Mouse (Mus musculus) myocyte (in vitro differentiated cells): ENCODE data around the gene Sec23b. TPM values are rescaled to one million over a fixed set of nuclear protein-coding genes. Genes with fewer than 3 reads are reported as not detected.
A peak's percentile ranks its signal among the peaks of the same experiment; 100 is the strongest.

Experiments
- H3K27me3 ChIP-seq: one replicate; pipeline ENCODE4 v1.6.1; 2011; ENCODE audit not compliant: control insufficient read depth, insufficient read depth, insufficient read length
- H3K36me3 ChIP-seq: one replicate; pipeline ENCODE4 v1.6.1; 2011; ENCODE audit not compliant: control insufficient read depth, insufficient read depth
- H3K4me2 ChIP-seq: one replicate; pipeline ENCODE4 v1.6.1; 2011; ENCODE audit warnings: low read depth, control low read depth
- H3K4me3 ChIP-seq: one replicate; pipeline ENCODE4 v1.5.1; 2011; ENCODE audit warnings: mild to moderate bottlenecking, control low read depth, moderate library complexity
- H3K79me2 ChIP-seq: one replicate; pipeline ENCODE4 v1.6.1; 2011; ENCODE audit not compliant: control insufficient read depth, insufficient read depth
- H3ac ChIP-seq: one replicate; pipeline ENCODE4 v1.6.1; 2011; ENCODE audit not compliant: control insufficient read depth, insufficient read length
- CEBPB ChIP-seq: IDR thresholded peaks from 2 replicates; pipeline ENCODE4 v1.6.1; 2011; ENCODE audit warnings: mild to moderate bottlenecking, moderate library complexity; ENCODE audit not compliant: poor library complexity, insufficient read depth, severe bottlenecking
- E2F4 ChIP-seq: IDR thresholded peaks from one replicate; pipeline ENCODE4 v1.6.1; 2011; ENCODE audit warnings: mild to moderate bottlenecking, control low read depth, moderate library complexity; ENCODE audit not compliant: insufficient read depth
- MAX ChIP-seq: IDR thresholded peaks from one replicate; pipeline ENCODE4 v1.6.1; 2011; ENCODE audit warnings: low read depth, mild to moderate bottlenecking, control low read depth
- MYOD1 ChIP-seq, 3 experiments: IDR thresholded peaks; one replicate each; pipeline ENCODE4 v1.6.1; 2011; ENCODE audit warnings: control low read depth in 2 of 3, low read depth in 2 of 3, mild to moderate bottlenecking in 2 of 3, moderate library complexity in 1 of 3; ENCODE audit not compliant: insufficient read length in 2 of 3, control insufficient read depth in 1 of 3
- MYOG ChIP-seq, 3 experiments: IDR thresholded peaks; one replicate each; pipeline ENCODE4 v1.6.1; 2011; ENCODE audit warnings: control low read depth in 2 of 3, low read depth in 2 of 3, mild to moderate bottlenecking in 2 of 3; ENCODE audit not compliant: insufficient read length in 2 of 3, control insufficient read depth in 1 of 3, insufficient read depth in 1 of 3
- POLR2A ChIP-seq: IDR thresholded peaks from one replicate; pipeline ENCODE4 v1.6.1; 2011; ENCODE audit warnings: low read depth, mild to moderate bottlenecking, control low read depth, moderate library complexity; ENCODE audit not compliant: insufficient read length
- POLR2AphosphoS2 ChIP-seq: IDR thresholded peaks from one replicate; pipeline ENCODE4 v1.6.1; 2011; ENCODE audit warnings: low read depth, control low read depth; ENCODE audit not compliant: insufficient read length
- REST ChIP-seq: IDR thresholded peaks from one replicate; pipeline ENCODE4 v1.6.1; 2011; ENCODE audit warnings: mild to moderate bottlenecking, control low read depth, moderate library complexity; ENCODE audit not compliant: insufficient read depth, insufficient read length
- SRF ChIP-seq: IDR thresholded peaks from one replicate; pipeline ENCODE4 v1.6.1; 2011; ENCODE audit warnings: low read depth; ENCODE audit not compliant: control insufficient read depth, insufficient read length
- TCF12 ChIP-seq: IDR thresholded peaks from one replicate; pipeline ENCODE4 v1.6.1; 2011; ENCODE audit warnings: mild to moderate bottlenecking, control low read depth; ENCODE audit not compliant: poor library complexity, insufficient read depth, severe bottlenecking
- TCF3 ChIP-seq: IDR thresholded peaks from one replicate; pipeline ENCODE4 v1.6.1; 2011; ENCODE audit warnings: low read depth, control low read depth; ENCODE audit not compliant: insufficient read length
- USF1 ChIP-seq: IDR thresholded peaks from one replicate; pipeline ENCODE4 v1.6.1; 2011; ENCODE audit warnings: low read depth, mild to moderate bottlenecking, control low read depth, moderate library complexity
- polyA plus RNA-seq: library from polyadenylated mRNA; unstranded; fragments of >200 nt; fragmentation: generic; extraction: Trizol; gene quantifications from one replicate; pipeline ENCODE4 v1.2.1, GENCODE M21; 2012; ENCODE audit warnings: missing spikeins

Sec23b gene
- polyA plus RNA-seq, 1 experiment, result 41.5 TPM

GRCm38 (mm10) chr2:144544630-144545029, 11.4 kb upstream of the Sec23b start:
- Histone ChIP-seq H3K27me3 (no peaks in the 10 kb centered on the region), H3ac (no peak overlapping the region), H3K4me2 (no peak overlapping the region), H3K4me3 (no peak overlapping the region), H3K79me2 (no peaks in the 10 kb centered on the region), H3K36me3 (peaks cover 22% of the 10 kb centered on the region)
- TF ChIP-seq TCF3 (no peak), SRF (no peak), TCF12 (no peak), CEBPB (no peak), MYOD1 (IDR thresholded peaks at IDR 0.05; ENCODE audit: control insufficient read depth in 1 of 3, insufficient read length in 2 of 3, low read depth in 2 of 3) (no peak), POLR2AphosphoS2 (no peak), REST (no peak), USF1 (no peak), MAX (no peak), POLR2A (no peak), E2F4 (no peak)

GRCm38 (mm10) chr2:144545061-144545460, 11.0 kb upstream of the Sec23b start:
- no peaks in the 10 kb centered on the region for H3K27me3 ChIP-seq
- H3K36me3 ChIP-seq, result peaks cover 20% of the 10 kb centered on the region
- H3ac ChIP-seq, result no peak overlapping the region
- H3K4me3 ChIP-seq, result no peak overlapping the region
- no peaks in the 10 kb centered on the region for H3K79me2 ChIP-seq
- H3K4me2 ChIP-seq, result no peak overlapping the region
- no peak for TF ChIP-seq MAX
- no peak for TF ChIP-seq SRF
- TF ChIP-seq TCF3, result no peak
- TF ChIP-seq REST, result no peak
- TF ChIP-seq E2F4, result no peak
- no peak for TF ChIP-seq POLR2AphosphoS2
- no peak for TF ChIP-seq TCF12
- no peak for TF ChIP-seq CEBPB
- no peak for TF ChIP-seq MYOD1 (IDR thresholded peaks at IDR 0.05; ENCODE audit: control insufficient read depth in 1 of 3, insufficient read length in 2 of 3, low read depth in 2 of 3)
- no peak for TF ChIP-seq POLR2A
- no peak for TF ChIP-seq MYOG (IDR thresholded peaks at IDR 0.05; ENCODE audit: control insufficient read depth in 1 of 3, insufficient read depth in 1 of 3, insufficient read length in 2 of 3, low read depth in 2 of 3)
- no peak for TF ChIP-seq USF1

GRCm38 (mm10) chr2:144545481-144545880, 10.5 kb upstream of the Sec23b start:
- no peaks in the 10 kb centered on the region for H3K79me2 ChIP-seq
- no peak overlapping the region for H3K4me2 ChIP-seq
- H3K36me3 ChIP-seq, result peaks cover 19% of the 10 kb centered on the region
- no peaks in the 10 kb centered on the region for H3K27me3 ChIP-seq
- H3ac ChIP-seq, result no peak overlapping the region
- no peak for TF ChIP-seq USF1
- no peak for TF ChIP-seq REST
- no peak for TF ChIP-seq MYOD1 (IDR thresholded peaks at IDR 0.05; ENCODE audit: control insufficient read depth in 1 of 3, insufficient read length in 2 of 3, low read depth in 2 of 3)
- TF ChIP-seq TCF3, result no peak
- TF ChIP-seq TCF12, result no peak
- no peak for TF ChIP-seq MYOG (IDR thresholded peaks at IDR 0.05; ENCODE audit: control insufficient read depth in 1 of 3, insufficient read depth in 1 of 3, insufficient read length in 2 of 3, low read depth in 2 of 3)
- no peak overlapping the region for H3K4me3 ChIP-seq

- H3ac ChIP-seq, result no peak overlapping the region
- no peak overlapping the region for H3K4me2 ChIP-seq
- H3K4me3 ChIP-seq, result no peak overlapping the region
- peaks cover 17% of the 10 kb centered on the region for H3K36me3 ChIP-seq
- TF ChIP-seq POLR2AphosphoS2, result no peak
- no peak for TF ChIP-seq TCF12
- no peak for TF ChIP-seq MYOD1 (IDR thresholded peaks at IDR 0.05; ENCODE audit: control insufficient read depth in 1 of 3, insufficient read length in 2 of 3, low read depth in 2 of 3)
- H3K27me3 ChIP-seq, result no peaks in the 10 kb centered on the region
- no peaks in the 10 kb centered on the region for H3K79me2 ChIP-seq
These were observed 8.5 kb upstream of the Sec23b start for GRCm38 (mm10) chr2:144547559-144547958.

- no peaks in the 10 kb centered on the region for H3K79me2 ChIP-seq
- H3K4me3 ChIP-seq, result peak within 1 kb of the TSS; percentile 55
- no peaks in the 10 kb centered on the region for H3K27me3 ChIP-seq
- peaks cover 5% of the 10 kb centered on the region for H3K36me3 ChIP-seq
- H3K4me2 ChIP-seq, result peak within 1 kb of the TSS; percentile 81
- H3ac ChIP-seq, result peak within 1 kb of the TSS; percentile 85
- TF ChIP-seq TCF12, result no peak
- no peak for TF ChIP-seq CEBPB
- peak; percentile 65 for TF ChIP-seq POLR2AphosphoS2
- peak; percentile 71 for TF ChIP-seq POLR2A
These were observed 5.5 kb upstream of the Sec23b start, which contains the start of gene Rbbp9 for GRCm38 (mm10) chr2:144550529-144550928. TSS of gene Rbbp9 (minus strand) at chr2:144550869.
